Mouse (Mus musculus) neural tube, embryonic 14.5 days (tissue): ENCODE data around the gene Zfp710. TPM values are rescaled to one million over a fixed set of nuclear protein-coding genes. Genes with fewer than 3 reads are reported as not detected.

Source experiments
- ATAC-seq: fragments of 200-750 bp; cut with Nextera tagmentation; 2 replicates; pipeline ENCODE4 v1.8.0; 2017; ENCODE audit warnings: low read depth, mild to moderate bottlenecking, moderate TSS enrichment, moderate library complexity
- H3K27ac ChIP-seq: fragments of 300-500 bp; sonication (generic); 2 replicates; pipeline ENCODE4 v1.5.1; 2014; ENCODE audit warnings: low read depth, mild to moderate bottlenecking, control low read depth, low read length, moderate library complexity, mixed read lengths
- H3K27me3 ChIP-seq: fragments of 300-500 bp; sonication (generic); 2 replicates; pipeline ENCODE4 v1.6.1; 2014; ENCODE audit warnings: low read length; ENCODE audit not compliant: control insufficient read depth, insufficient read depth
- H3K36me3 ChIP-seq: fragments of 300-500 bp; sonication (generic); 2 replicates; pipeline ENCODE4 v1.6.1; 2014; ENCODE audit warnings: low read length, mixed read lengths; ENCODE audit not compliant: control insufficient read depth, insufficient read depth
- H3K4me1 ChIP-seq: fragments of 300-500 bp; sonication (generic); 2 replicates; pipeline ENCODE4 v1.6.1; 2014; ENCODE audit warnings: low read length; ENCODE audit not compliant: control insufficient read depth, insufficient read depth
- H3K4me2 ChIP-seq: fragments of 300-500 bp; sonication (generic); 2 replicates; pipeline ENCODE4 v1.6.1; 2014; ENCODE audit warnings: mild to moderate bottlenecking, low read depth, low read length, control low read depth
- H3K4me3 ChIP-seq: fragments of 300-500 bp; sonication (generic); 2 replicates; pipeline ENCODE4 v1.5.1; 2014; ENCODE audit warnings: low read depth, low read length, control low read depth, mixed read lengths
- H3K9ac ChIP-seq: fragments of 300-500 bp; sonication (generic); replicated peaks from 2 replicates; pipeline ENCODE4 v1.6.1; 2014; ENCODE audit warnings: low read depth, mild to moderate bottlenecking, control low read depth, low read length, mixed read lengths
- H3K9me3 ChIP-seq: fragments of 300-500 bp; sonication (generic); 2 replicates; pipeline ENCODE4 v1.6.1; 2016; ENCODE audit warnings: low read length; ENCODE audit not compliant: control insufficient read depth
- WGBS: fragments of 180-500 bp; shearing (Covaris S2); extraction: QIAGEN DNeasy Blood & Tissue Kit; methylation state at CpG from one replicate; pipeline ENCODE4 v1.1.7; 2014; 5-methylcytosine and 5-hydroxymethylcytosine counted together
- polyA plus RNA-seq: library from polyadenylated mRNA; unstranded; fragments of >200 nt; fragmentation: Nextera tagmentation; extraction: Ambion mirVana; gene quantifications from 2 replicates; pipeline ENCODE4 v1.2.1, GENCODE M21; 2014

Zfp710 gene
- polyA plus RNA-seq, 1 experiment from 2014 or later = 14.1 TPM

- H3K27ac ChIP-seq = 0 out of 2 replicates have a peak overlapping the region, but pooled peaks have one; percentile 45
- H3K9ac ChIP-seq = no peak overlapping the region
- H3K4me2 ChIP-seq = no peak overlapping the region
- H3K27me3 ChIP-seq = no peaks in the 10 kb centered on the region
- H3K36me3 ChIP-seq = peaks cover 4% of the 10 kb centered on the region; the same call in 1 of the 2 replicates
- no peak overlapping the region for H3K4me3 ChIP-seq
- H3K4me1 ChIP-seq = peaks cover 23% of the 10 kb centered on the region
- WGBS = 56% methylated on average over 14 of the region's 14 CpGs
- no peak for ATAC-seq
- H3K9me3 ChIP-seq = no peaks in the 10 kb centered on the region
Observed at GRCm38 (mm10) chr7:80078792-80079301, 54.2 kb downstream of the Zfp710 start.

- ATAC-seq = no peak
- peaks cover 6% of the 10 kb centered on the region for H3K36me3 ChIP-seq
- WGBS = 93% methylated on average over 42 of the region's 42 CpGs
- H3K4me1 ChIP-seq = peaks cover 6% of the 10 kb centered on the region; the same call in 1 of the 2 replicates
- no peaks in the 10 kb centered on the region for H3K9me3 ChIP-seq
- H3K27me3 ChIP-seq = no peaks in the 10 kb centered on the region
- no peak overlapping the region for H3K27ac ChIP-seq
- no peak overlapping the region for H3K4me3 ChIP-seq
- no peak overlapping the region for H3K4me2 ChIP-seq
- no peak overlapping the region for H3K9ac ChIP-seq
Observed at GRCm38 (mm10) chr7:80081586-80082554, 57.3 kb downstream of the Zfp710 start.

GRCm38 (mm10) chr7:80084484-80084931 lies 59.9 kb downstream of the Zfp710 start:
- Histone ChIP-seq H3K9ac (no peak overlapping the region), H3K27ac (no peak overlapping the region), H3K9me3 (no peaks in the 10 kb centered on the region), H3K4me3 (no peak overlapping the region), H3K4me1 (no peaks in the 10 kb centered on the region), H3K27me3 (no peaks in the 10 kb centered on the region), H3K36me3 (peaks cover 12% of the 10 kb centered on the region), H3K4me2 (no peak overlapping the region)
- 41% methylated on average over 7 of the region's 7 CpGs for WGBS
- peak; percentile 35; the same call in 1 of the 2 replicates for ATAC-seq

- Histone ChIP-seq H3K9me3 (no peaks in the 10 kb centered on the region), H3K36me3 (peaks cover 24% of the 10 kb centered on the region)
Observed at GRCm38 (mm10) chr7:80085970-80086715, 61.5 kb downstream of the Zfp710 start.

GRCm38 (mm10) chr7:80088191-80088590 lies 63.6 kb downstream of the Zfp710 start:
- no peak overlapping the region for H3K9ac ChIP-seq
- H3K4me3 ChIP-seq = no peak overlapping the region
- H3K27ac ChIP-seq = no peak overlapping the region
- H3K36me3 ChIP-seq = peaks cover 32% of the 10 kb centered on the region
- WGBS = 89% methylated on average over 9 of the region's 9 CpGs
- peaks cover 6% of the 10 kb centered on the region; the same call in 1 of the 2 replicates for H3K4me1 ChIP-seq
- H3K4me2 ChIP-seq = no peak overlapping the region
- H3K27me3 ChIP-seq = no peaks in the 10 kb centered on the region
- no peaks in the 10 kb centered on the region for H3K9me3 ChIP-seq
- no peak for ATAC-seq

More at GRCm38 (mm10) chr7:80085970-80086715, 61.5 kb downstream of the Zfp710 start:
- Histone ChIP-seq H3K4me3 (no peak overlapping the region), H3K27ac (no peak overlapping the region), H3K9ac (no peak overlapping the region), H3K27me3 (no peaks in the 10 kb centered on the region), H3K4me2 (no peak overlapping the region), H3K4me1 (no peaks in the 10 kb centered on the region)
- ATAC-seq = no peak
- 85% methylated on average over 33 of the region's 33 CpGs for WGBS

- Histone ChIP-seq H3K27ac (no peak overlapping the region), H3K9ac (no peak overlapping the region), H3K36me3 (peaks cover 50% of the 10 kb centered on the region), H3K27me3 (no peaks in the 10 kb centered on the region), H3K4me2 (no peak overlapping the region), H3K4me3 (no peak overlapping the region), H3K9me3 (no peaks in the 10 kb centered on the region), H3K4me1 (peaks cover 6% of the 10 kb centered on the region; the same call in 1 of the 2 replicates)
- no peak for ATAC-seq
- WGBS = 90% methylated on average over 18 of the region's 18 CpGs
Observed at GRCm38 (mm10) chr7:80090191-80091003, 65.8 kb downstream of the Zfp710 start.

- H3K27ac ChIP-seq = no peak overlapping the region
- ATAC-seq = no peak
- H3K9me3 ChIP-seq = no peaks in the 10 kb centered on the region
- no peaks in the 10 kb centered on the region for H3K27me3 ChIP-seq
- H3K9ac ChIP-seq = no peak overlapping the region
- 68% methylated on average over 13 of the region's 13 CpGs for WGBS
- peaks cover 58% of the 10 kb centered on the region for H3K36me3 ChIP-seq
- peaks cover 6% of the 10 kb centered on the region; the same call in 1 of the 2 replicates for H3K4me1 ChIP-seq
- H3K4me3 ChIP-seq = no peak overlapping the region
- H3K4me2 ChIP-seq = no peak overlapping the region
Observed at GRCm38 (mm10) chr7:80091004-80091865, 66.6 kb downstream of the Zfp710 start.
